Mouse (Mus musculus) frontal cortex, postnatal 10 days (tissue): Measurements from ENCODE around the gene Rflnb.

Experiments used
- DNase-seq, 2 experiments: peaks; one replicate each; pipeline ENCODE4 v3.0.0; 2022; ENCODE audit warnings: low spot score in 2 of 2, mixed read lengths in 1 of 2

Gene Rflnb

DNA sequence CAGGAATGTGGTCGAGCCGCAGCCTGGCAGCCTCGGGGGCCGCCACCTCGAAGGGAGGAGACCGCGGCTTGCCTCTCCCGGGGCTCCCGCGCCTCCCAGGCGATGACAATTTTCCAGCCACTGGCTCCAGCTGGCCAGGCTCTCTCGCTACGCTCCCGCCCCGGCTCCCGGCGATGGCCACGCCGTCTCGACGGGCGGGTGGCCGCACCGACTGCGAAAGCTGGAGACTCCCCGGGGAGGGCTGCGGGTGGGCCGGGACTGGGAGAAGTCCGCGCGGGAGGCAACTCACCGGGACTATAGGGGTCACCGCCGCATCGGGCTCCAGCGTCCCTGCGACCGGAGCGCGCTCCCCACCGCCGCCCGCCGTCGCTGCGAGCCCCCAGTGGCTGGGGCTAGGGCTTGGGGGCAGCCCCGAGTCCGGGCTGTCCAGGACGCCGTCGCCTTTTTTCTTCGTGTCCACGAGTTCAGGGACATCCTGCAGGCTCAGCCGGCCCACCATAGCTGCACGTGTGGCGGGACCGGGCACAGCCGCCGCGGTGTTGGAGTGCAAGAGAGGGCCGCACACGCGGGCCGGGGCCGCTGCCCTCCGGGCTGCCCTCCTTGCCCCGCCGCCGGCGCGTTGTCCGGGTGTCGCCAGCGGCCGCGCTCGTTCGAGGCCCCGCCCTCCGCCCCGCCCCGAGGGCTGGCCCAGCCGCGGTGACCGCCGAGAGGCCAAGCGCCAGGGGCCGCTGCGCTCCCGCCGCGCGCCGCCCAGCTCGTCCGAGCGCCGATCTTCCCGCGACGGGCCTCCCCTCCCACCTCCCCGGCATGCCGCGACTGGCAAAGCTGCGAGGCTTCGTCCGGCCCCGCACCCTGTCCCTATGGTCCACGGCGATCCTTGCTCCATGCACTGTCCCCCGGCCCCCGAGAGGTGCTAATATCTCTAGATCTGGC, at the start of gene Rflnb:
TSS of gene Rflnb (minus strand) at position 644 of the 933 bp plus-strand sequence.
- DNase-seq, result peak; percentile 35 to 72

DNA sequence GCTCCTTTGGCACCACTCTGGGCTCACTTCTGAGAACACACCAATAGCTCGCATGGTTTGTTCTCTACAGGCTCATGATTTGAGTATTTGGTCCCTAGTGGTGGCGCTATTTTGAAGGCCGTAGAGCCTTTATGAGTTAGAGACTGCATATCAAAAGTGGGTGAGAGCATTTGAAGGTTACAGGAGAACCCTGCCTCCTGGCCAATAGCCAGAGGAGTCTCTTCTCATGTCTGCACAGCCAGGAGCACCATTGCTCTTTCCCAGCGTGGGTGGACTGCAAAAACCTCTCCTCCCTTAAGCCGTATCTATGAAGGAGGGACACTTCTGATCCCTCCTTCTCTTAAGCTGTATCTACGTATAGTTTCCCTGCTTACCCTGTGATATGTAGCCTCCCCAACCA, 49.8 kb upstream of the Rflnb start:
- no peak for DNase-seq

DNA sequence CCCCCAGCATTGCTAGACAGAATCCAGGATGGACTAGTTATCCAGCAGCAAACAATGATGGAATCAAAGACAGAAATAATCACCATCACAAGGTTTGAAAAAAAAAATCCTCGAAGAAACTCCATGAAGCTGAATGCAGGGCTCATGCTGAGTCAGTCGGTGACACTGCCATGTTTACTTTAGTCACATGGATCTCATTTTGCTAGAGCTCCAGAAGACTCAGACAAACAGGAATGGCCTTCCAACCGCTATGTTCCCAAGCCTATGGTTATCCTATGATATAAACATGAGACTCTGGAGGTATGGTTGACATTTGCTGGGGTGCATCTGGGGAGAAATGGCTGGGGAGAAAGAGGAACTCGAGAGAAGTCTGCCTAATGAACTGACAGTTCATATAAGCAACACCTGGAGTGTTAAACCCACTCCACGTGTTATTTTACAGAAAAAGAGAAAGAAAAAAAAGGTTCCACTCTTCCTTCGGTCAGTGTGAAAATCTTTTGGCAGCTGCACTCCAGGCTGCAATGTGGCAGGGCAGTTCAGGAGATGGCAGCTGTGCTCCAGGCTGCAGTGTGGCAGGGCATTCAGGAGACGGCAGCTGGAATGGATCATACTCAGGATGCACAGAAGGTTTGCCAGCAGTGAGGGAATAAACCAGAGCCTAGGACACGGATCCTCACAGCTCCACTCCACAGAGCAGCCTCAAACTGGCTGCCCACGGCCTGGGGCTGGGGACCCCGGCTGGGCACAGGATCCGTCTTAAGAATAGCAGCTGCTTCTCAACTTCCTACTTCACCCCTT, 46.9 kb upstream of the Rflnb start:
- no peak for DNase-seq

DNA sequence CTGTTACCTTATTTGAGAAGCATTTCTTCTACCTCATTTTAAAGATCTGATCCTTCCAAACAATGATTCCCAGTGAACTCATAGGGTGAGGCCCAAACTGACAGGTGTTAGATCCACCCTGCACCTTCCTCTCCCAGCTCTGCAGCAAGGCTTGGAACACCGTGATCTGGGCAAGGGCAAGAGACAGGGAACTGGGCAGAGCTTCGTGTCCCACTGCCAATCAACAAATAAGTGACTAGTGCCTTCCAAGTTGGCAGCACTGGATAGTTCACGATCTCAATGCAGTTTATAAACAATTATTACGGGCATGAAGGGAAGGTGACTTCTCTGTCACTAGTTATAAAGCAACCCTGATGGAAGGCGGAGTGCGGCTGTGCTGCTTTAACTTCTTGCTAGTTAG, 42.2 kb upstream of the Rflnb start:
- DNase-seq, result no peak

DNA sequence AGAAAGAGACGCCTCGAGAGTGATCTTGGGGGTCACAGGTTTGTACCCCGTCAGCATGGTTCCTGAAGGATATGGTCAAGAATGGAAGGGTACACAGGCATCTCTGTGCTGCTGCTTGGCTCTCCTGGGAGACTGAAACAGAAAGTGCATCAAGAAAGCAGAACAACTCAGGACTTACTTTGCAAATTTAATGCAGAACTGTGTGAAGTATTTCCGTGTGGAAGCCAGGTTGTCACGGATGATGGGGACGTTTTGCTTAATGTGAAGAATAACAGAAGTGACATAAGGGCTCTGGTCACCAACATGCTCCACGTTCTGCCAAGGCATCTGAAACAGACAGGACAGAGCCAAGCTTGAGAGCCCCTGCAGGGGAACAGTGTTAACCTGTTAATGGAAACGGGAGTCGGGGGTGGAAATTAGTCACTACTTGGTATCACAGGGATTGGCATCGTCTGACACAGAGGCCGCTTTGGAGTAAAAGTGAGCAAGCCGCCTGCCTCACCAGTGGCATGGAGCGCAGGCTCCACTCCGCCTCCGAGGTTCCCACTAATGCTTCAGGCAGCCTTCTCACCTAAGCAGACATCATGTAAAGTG, 39.1 kb upstream of the Rflnb start:
- no peak for DNase-seq

DNA sequence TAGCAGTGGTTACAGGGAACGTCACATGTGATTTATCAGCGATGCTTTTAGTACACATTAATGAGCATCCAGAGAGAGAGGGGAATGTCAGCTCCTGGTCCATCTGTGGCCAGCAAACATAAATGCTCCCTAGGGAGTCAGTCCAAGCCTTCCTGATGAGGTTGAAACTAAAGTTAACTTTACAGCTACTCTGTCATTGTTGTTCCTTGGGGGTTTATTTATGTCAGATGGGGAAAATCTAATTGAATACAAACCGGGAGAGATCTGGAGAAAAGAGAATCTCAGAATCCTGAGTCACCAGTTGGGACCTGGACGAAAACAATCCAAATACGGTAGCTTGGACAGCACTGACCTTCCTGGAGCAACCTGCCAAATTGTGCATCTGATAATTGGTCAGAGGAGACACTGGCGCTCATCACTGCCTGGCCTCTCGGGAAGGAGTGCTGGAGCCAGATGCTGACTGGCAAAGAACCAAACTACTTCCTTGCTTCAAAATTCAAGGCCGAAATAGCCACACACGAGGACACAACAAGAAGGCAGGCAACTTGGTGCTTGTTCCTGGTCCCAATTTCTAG, 38.0 kb upstream of the Rflnb start:
- DNase-seq, result no peak

DNA sequence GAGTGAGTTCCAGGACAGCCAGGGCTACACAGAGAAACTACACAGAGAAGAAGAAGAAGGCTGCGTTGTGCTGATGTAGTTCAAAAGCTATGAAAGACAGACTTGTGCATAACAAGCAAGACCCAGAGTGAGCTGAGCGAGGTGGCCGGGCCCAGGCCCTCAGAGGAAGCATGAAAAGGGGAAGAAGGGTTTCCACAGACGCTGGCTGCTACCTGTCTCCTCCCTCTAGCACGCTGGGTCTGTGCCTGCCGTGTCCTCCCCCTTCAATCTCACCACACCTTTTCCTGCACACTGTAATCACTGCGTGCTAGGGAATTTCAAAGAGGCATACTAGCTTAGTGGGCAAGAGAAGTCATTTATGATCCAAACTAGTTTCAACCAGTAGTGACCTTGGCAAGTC, 36.8 kb upstream of the Rflnb start:
- DNase-seq, result no peak

DNA sequence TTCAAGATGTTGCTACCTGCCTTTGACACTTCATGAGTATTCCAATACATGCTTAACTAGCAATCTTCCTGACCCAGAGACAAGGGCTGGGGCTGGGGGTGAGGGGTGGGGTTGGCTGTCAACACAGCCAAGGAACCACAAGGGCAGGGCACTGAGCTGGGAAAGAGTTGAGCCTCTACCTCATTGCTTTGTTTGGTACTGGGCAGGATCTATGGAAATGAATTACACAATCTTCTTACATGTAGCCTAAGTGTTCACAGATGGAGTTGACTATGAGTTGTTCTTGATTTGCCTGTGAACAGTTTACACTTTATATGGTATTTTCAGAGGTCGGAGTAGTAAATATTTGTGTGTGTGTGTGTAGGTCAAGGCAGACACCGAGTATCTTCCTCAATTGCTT, 33.3 kb upstream of the Rflnb start:
- no peak for DNase-seq

DNA sequence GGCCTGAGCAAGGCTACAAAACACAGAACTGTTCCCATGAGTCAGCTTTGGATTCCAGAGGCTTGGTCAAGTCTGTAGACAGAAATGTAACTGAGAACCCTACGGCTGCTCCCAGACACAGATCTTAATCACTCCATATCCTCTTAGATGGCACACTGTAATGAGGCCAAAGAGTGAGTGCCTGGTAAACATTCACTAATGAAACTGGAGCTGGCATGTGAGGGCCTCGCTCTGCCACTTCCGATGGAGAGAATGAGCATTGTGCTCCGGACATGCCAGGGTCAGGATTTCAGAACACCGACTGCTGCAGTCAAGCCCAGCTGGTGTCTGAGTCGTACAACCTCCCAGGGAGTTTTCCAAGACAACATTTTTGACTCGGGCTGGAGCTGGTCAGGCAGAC, 32.4 kb upstream of the Rflnb start:
- DNase-seq, result no peak

DNA sequence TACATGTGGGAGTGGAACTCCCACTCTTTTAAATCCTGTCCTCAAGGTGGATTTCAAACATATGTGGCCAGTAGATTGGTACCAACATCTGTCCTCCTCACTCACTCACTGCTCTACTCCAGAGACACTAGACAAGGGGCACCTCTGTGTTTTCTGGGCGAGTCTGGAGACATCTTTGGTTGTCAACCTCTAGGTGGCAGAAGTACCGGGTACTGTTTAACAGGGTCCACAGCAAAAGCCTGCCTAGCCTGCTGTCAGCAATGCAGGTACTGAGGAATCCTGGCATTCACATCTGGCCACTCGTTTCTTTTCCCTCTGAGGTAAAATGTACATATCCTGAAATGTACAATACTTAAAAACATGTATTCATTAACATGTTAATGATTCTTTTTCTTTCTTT, 28.9 kb upstream of the Rflnb start:
- no peak for DNase-seq

DNA sequence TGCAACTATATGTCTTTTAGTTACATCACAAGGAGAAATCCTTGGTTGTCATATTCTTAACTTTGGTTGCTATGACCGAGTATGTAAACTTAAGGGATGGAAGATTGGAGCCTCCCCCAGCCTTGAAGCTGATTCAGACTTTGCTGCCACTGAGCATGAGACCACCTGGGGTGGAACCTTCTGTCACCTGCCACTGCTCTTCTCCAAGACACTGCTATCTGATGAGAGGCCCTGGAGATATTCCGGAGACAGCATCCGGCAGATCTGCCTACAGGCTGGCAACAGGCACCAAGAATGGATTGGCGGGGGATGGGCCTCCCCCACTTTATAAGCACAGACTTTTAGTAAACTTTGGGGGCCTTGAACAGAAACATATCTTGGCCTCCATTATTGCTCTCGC, 24.9 kb upstream of the Rflnb start:
- no peak for DNase-seq

DNA sequence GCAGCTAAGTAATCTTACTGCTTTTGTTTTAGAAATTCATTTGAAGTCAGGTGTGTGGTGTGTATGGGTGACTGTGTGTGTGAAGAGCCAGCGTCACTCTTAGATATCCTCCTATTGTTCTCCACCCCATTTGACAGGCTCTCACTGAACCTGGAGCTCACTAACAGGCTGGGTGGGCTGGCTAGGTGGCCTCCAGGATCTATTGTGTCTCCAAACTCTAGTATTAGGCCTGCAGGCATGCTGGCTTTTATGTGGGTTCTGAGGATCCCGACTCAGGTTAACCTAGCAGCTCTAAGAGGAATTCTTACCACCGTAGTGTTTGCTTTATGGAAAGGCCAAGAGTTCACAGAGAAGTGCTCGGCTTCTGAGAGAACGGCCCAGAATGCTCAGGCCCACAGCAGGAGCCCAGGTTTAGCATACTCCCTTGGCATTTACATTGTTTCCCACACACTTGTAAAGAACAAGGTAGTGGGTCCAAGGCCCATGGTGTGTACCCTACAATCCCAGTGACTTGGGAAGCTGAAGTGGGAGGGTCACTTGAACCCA, 23.5 kb upstream of the Rflnb start:
- no peak for DNase-seq

DNA sequence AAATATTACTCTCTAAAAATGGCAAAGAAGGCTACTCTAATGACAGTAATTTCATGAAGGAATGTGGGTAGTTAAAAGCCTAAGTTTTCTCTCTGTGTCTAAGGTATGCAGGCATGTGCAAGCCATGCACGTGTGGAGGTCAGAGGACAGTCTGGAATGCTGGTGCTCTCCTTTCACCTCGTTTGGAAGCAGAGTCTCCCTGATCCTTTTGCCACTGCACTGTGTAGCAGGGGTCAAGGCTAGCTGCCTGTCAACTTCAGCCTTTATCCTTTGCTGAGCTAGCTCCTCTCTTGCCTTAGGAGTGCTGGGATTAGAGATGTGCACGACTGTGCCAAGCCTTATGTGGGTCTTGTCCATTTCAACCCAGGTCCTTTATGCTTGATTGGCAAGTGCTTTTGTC, 22.9 kb upstream of the Rflnb start:
- DNase-seq, result no peak

DNA sequence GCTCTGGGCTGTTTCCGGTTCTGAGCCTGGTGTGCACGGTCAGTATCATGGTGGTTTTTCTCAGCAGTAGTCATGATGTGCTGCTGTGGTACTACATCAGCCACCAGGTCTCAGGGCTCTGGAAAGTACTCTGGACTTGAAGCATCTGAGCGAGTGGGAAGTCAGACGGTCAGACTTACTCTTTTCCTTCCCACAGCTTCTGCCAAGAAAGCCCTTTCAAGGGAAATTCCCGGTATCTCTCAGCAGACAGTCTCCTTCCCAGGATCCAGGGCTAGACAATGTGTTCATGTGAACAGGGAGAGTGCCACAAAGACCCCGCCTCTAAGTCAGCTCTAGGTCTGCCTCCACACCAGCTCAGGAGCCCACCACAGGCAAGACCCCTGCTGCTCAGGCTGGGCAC, 17.8 kb upstream of the Rflnb start:
- no peak for DNase-seq

DNA sequence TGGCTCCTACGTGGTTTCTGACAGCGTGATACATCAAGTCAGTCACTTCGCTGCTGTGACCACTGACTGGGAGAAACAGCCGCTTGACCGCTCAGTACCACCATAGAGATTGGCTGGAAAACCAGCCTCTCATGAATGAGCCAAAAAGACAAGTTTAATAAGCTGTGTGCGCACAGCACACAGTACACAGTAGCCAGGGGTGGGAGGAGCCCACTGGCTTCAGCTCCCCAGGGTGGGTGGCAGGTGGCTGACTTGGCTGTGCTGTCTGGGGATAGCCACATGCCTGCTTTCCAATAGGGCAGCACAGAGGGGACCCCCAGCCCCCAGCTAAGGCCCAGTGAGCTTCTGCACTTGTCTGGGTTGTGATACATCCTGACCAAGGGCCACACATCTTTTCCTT, 16.9 kb upstream of the Rflnb start:
- DNase-seq, result no peak

DNA sequence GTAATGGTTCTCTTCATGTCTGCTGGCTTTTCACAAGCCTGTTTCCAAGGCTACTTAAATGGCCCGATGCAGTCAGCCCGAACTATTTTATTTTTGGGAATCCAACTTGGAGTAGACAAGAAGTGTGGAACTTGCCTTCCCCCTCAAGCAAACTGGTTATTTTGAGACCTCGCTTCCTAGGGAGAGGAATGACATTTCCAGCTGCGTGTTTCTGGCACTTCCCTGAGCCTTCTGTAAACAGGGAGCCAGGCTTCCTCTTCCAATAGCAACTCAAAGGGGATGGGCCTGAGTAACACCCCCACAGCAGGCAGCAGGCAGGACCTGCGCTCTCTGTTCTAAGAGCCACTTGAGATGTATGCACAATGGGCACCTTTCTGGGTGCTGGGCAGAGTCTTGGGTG, 15.3 kb upstream of the Rflnb start:
- peak; percentile 45 to 64 for DNase-seq

DNA sequence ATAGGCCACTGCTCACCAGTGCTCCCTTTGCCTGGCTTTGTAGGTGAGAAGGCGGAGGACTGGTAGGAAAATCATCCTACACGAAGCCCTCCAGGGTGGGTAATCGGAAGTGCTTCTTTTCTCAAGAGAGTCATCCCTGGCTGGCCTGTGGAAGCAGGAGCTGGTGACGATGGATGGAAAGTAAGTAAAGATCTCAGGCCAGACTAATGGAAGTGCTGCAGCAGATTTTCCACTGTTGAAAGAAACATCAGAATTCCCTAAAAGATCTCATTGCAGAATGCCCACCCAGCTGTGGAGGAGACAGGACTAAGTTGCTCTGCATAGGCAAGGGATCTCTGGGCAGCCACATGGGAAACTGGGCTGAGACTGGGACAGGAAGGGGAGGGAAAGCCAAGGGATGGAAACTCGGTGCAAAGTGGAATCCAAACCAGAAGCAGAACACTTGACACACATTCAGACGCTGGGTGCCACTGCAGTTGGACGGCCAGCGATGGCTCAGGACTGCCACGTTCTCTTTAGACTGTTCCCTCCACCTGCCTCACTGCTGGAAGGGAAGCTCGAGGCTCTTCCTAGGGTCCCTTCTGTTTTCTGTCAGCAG, 14.6 kb upstream of the Rflnb start:
- DNase-seq, result no peak

DNA sequence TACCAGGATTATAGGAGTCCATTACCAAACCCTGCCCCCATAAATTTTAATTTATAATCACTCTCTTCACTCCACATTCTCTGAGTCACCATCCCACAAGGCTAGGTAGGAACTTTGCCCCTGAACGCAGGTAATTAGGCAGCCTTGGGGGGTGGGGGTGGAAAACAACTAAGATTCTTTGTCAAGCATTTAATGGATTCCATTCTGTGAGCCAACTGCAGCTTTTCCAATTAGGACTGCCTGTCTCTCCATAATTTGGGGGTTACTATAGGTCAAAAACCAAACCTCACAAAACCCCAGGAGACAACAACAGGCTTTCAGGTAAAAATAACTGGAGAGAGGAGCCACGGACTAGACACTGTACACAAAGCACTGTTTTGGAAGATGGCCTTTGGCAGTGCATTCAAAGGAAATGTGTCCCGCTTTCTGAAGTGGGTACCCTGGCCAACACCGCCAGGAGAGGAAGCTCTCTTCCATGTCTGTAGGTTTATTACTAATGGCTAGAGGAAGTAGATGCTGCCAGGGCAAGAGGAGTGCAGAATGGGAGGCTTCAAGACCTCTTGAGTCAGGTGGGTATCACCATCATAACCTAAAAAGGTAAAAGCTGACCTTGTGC, 13.3 kb upstream of the Rflnb start:
- no peak for DNase-seq

DNA sequence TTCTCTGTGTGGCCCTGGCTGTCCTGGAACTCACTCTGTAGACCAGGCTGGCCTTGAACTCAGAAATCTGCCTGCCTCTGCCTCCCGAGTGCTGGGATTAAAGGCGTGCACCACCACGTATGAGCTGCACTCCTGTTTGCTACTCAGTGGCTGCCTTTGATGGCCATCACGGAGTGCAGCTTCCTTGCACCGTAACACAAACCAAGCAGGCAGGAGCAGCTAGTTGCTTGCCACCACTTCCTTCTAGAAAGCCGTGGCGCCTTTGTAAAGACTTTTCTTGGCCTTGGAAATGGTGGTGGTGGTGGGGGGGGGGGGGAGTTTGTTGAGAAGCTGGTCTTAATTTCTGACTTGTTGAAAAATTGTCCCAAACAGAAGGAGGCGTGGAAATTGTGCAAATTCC, 12.5 kb upstream of the Rflnb start:
- no peak for DNase-seq

DNA sequence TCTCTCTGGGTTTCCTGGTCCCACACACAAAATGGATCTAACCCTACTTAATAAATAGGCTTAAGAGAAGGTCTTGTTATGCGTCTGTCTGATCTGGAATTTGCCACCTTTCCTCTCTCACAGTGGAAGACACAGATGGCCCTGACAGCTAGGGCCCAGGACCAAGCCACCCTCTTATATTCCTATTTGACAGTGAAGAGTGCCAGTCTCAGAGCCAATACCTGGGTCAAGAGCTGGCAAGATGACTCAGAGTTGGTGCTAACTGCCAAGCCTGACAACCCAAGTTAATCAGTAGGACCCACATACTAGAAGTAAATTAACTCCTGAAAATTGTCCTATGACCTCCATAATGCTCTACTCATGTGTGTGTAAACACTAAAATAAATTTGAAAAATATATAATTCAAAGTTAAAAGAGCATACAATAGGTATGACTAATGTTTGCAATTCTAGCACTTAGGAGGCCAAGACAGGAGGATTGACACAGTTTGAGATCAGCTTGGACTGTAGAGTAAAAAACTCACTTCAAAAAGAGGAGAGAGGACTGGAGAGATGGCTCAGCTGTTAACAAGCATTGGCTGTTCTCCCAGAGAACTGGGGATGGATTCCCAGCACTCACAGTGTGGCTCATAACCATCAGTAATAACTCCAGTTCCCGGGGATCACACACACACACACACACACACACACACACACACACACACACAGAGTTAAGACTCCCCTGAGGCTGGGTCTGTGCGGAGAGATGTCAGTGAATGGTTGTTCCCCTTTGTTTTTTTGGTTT, 11.9 kb upstream of the Rflnb start:
- no peak for DNase-seq
